Mouse (Mus musculus): ENCODE measurements at regions not wholly inside any gene's neighbourhood (a gene's known extent, or its start where the extent isn't known, plus 50 kb on each side); places are given as distances from the start of the nearest gene placed in this dataset.

DNA sequence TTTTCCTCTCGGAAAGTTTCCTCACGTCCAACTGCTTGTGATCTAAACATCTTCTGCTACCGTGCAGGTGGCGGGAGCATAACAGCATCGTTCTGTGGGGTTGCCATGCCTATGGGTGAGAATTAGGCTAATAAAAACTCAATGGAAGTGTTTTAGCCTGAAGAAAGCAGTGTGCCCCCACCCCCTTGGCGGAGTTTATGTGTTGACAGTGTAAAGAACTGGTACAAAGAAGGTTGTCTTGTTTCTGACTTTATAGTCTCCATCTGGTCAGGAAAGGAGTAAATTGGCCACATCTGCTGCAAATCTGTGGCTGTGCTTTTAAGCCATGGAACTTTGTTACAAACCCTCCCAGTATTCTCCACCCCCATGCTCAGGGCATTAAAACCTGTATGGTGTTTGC, 1311.2 kb downstream of the Slc22a22 start:
- DNase-seq (ENCODE audit: low spot score) = no peak

DNA sequence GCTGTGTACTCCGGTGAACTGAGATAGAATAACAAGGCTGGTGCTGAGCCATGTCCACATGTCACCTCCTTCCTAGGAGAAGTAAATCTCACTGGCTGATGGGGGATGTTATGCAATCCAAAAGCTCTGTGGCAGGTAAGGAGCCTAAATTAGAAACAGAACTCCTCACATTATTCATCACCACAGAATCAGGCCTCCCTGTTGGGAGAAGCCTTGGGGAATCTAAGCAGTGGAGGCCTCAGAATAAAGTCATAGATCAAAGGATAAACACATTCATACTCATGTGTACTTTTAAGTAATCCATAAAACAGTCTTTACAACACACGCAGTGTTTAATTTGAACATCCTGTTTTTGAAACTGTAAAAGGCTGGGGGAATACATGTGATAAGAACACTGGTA, 1318.7 kb downstream of the Slc22a22 start:
- no peak for DNase-seq (ENCODE audit: low spot score)

DNA sequence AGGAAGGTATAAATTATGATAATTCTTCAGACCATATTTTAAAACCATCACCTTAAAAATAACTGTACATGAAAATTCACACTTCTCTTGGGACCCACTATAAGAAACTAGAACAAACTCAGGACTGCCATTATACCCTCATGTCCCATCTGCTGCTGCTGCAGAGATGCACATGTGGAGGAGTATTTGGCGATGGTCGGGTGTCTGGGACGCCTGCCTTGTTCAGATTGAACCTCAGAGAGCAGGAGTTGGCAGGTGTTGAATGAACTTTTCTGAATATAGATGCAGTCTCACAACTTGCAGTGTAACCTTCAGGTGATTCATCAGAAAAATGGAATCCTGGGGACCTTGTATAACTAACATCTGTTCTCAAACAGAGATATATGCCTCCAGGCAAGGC, 1338.0 kb downstream of the Slc22a22 start:
- no peak for DNase-seq (ENCODE audit: low spot score)

DNA sequence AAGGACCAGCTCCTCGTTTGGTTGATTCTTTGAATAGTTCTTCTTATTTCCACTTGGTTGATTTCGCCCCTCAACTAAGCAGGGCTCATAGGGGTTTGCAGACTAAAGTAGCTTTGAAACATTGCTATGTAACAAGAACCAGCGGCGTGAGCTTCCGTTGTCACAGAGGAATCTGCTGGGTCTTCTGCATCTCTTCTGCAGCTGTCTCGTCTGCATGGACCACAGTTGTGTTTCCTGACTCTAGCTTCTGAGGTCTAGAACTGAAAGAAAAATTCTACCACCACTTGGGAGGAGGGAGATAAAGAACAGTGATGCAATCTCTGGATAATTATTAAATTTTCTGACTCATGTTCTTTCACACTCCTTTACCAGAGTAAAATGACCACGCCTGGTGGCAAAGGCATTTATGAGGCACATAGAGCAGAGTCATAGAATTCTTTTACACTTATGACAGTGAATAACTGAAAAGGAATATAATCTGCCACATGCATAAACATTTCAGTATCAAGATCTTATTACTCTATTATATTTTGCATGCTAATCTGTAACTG, 1340.9 kb downstream of the Slc22a22 start:
- DNase-seq (ENCODE audit: low spot score) = no peak

DNA sequence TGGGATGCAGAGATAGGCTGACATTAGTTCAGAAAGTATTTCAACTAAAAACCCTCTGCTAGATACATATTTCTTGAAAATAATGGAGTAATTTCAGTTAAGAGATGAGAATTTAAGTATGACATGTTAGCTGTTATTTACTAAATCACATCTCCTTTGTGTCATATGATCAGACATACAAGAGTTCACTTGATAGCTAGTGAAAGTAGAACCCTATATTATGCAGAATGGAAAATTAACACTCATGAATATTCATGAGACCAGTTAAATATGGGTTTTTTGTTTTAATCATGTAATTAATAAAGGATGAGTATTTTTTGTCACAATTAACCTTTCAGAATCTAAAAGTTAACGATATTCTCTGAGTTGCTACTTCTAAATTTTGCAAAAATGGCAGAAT, 1349.4 kb downstream of the Slc22a22 start:
- DNase-seq (ENCODE audit: low spot score) = no peak

DNA sequence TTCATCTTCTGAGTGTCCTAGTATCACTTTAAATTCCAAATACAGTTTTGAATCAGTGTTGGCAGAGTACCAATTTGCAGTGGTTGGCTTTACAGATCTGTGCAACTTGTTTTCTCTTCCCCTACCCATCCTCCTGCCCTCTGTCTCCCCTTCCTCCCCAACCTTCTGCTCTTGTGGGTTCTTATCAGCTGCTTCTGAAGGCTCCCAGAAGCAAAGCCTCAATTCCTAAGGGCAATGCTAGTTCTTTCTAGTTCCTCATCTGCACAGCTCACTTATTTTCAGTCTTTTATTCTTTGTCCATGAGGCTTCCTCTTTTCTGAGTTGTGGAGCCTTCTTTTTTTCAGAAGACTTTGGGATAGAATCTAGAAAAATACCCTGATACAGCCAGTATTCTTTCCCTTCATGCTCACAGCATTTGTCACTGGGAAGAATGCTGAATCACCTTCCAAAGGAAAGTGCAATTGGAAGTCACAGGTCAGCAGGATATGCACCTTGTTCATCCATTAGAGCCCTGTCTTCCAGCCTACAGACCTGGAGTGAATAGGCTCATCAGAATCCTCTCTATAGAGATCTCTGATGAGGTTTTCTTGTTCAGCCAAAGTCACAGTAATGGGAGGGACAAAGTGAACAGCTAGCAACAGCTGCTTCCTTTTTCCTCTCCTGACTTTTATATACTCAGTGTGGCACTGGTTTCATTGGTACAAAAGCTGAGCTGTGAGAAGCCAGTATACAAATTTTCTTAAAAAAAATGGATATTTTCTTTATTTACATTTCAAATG, 1357.9 kb downstream of the Slc22a22 start:
- no peak for DNase-seq (ENCODE audit: low spot score)

DNA sequence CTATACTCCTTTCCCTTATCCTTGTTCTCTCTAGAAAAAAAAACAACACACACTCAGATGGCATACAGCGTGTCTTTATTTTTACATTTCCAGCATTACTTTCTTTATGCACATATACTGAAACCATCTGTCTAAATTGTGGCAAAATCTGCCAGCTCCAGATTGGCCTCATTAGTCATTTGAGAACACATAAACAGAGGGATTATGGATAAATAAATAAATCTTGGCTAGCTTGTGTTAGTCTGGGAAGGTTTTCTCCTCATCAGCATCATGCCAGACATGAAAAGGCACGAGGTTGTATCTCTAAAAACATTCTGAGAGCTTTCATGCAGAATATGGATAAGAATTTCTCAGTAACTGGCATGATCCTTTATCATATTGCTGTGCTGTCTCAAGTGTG, 1369.1 kb downstream of the Slc22a22 start:
- DNase-seq (ENCODE audit: low spot score) = no peak

DNA sequence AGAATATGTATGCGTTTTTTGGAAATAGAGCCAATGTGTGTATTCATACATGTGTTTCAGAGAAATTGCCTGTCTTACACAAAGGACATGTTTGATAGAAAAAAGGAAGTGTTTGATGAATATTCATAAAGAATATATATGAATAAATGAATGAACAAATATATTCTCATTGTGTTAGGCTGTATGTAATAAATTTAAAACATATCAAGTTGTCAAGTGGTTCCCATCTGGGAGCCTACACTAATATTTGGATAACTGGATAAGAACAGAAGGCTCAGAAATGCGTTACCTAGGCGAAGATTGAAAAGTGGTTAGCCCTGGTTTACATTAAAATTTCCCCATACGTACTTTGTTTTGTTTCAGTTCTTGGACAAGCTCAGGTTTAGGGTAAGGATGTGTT, 1369.7 kb downstream of the Slc22a22 start:
- no peak for DNase-seq (ENCODE audit: low spot score)

DNA sequence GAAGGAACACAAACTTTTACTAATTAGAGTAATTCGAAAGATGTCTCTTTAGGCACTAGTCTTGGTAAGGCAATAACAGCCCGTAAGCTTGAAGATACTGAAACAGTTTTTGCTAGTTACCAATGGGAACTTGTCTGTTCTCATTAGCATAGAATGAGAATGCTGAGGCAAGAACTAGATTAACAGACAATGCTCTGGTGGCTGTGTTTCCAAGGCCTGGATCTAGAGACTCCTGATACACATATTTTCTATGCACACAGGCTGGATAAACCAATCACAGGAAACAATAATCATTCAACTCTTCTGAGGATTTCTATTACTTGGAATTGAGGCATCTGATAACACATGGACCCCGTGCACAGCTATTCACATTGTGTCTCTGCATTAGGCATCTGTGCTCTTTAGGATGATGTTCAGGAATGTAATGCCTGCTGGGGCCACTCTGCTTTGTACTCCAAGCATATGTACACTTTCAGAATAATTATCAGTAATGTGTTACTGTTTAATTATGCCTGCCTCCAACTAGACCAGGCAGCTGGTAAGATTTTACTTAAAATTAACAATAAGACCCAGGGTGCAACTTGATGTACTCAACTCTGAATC, 1377.2 kb downstream of the Slc22a22 start:
- DNase-seq (ENCODE audit: low spot score) = no peak

DNA sequence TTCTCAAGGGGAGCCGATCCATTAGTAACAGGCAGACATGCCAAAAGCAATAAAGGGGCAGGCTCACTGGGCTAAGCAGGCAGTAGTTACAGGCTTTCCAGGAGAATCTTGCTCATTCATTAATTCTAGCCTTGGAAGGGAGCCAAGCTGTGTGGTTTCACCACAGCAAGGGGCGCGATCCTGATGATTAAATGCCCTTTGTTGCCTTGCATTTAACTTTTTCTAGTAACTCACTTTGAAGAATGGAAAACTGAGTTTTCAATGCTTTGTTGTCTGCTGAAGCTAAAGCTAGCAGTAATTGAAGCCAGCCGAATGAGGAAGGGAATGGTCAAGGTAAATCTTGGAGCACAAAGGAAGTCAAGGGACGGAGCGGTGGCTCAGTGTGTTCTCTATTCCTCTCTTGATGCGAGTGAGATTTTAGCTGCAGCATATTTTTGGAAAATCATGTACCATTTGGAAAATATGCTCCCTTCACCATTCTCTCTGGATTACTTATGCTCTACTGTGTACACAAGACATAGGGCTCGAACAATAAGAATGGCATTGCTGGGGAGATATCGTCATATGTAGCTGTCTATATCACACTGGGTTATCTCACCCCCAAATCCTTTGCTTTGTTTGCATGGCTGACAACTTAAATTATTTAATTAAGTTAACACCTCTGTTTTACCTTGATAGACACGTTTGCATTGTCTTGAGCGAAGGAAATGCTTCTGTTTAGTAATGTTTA, 1399.4 kb downstream of the Slc22a22 start:
- no peak for DNase-seq (ENCODE audit: low spot score)

DNA sequence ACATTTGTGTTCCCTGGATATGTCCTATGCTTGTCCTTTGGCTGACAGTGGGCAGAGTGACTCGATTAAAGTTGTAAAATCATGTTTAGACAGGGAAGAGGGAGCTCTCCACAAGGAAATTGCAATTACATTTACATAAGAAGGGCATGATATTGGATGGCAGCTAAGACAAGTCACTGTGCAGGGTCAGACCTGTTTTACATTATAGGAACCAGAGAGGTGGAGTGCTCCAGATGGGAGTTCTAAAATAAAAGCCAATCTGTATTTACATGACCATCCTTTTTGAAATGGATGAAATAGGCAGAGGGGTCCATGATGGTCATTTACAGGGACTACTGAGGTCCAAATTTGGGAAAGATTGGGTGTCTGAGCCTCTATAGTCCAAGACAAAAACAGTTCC, 1400.3 kb downstream of the Slc22a22 start:
- no peak for DNase-seq (ENCODE audit: low spot score)

DNA sequence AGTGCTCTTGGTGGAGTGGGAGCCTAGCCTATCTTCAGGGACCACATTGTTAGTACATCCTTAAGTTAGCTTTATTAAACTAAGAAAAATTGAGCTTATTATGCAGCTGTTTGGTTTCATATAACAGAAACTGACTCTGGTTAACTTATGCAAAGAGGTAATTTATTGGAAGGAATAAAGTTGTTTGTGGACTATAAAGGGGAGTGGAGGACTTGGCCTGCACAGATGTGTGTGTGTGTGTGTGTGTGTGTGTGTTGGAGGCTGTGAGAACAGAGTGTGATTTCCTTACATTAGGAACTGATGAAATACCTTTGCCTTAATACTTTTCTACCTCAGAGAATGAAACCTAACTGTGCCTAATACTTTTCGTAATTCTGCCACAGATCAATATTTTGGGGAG, 1400.7 kb downstream of the Slc22a22 start:
- DNase-seq (ENCODE audit: low spot score) = no peak

DNA sequence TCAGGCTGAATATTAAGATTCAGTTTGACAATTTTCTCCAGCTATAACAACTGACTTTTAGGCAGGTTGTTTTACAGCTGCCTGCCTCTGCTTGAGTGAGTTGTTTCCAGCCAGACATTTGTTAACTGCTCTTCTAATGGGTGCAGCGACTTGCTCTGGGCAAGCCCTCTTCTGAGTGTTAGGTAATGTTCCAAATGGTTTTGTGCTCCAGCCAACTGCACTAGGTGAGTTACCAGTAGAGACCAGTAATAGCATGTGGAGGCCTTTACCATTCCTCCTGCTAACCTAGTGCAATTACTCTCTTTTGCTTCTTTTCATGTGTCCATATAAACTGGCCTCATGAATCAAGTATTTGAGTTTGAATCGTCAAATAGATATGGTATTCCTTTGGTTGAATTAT, 1407.9 kb downstream of the Slc22a22 start:
- no peak for DNase-seq (ENCODE audit: low spot score)

DNA sequence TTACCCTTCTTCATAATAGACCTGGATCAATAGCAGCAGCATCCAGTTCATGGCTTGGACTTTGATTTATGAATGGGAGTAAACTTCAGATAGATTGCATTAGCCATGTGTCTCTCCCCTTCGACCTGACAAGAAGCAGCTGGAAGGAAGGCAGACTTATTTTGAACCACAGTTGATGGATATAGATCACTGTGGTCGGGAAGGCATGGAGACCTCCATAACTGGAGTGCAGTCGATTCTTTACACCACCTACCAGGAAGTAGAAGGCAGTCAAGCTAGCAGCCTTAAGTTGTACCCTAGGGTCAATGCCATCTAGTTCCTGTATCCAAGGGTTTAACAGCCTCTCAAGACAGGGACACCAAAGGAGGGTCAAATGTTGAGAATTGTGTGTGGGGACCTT, 1410.2 kb downstream of the Slc22a22 start:
- DNase-seq (ENCODE audit: low spot score) = no peak

DNA sequence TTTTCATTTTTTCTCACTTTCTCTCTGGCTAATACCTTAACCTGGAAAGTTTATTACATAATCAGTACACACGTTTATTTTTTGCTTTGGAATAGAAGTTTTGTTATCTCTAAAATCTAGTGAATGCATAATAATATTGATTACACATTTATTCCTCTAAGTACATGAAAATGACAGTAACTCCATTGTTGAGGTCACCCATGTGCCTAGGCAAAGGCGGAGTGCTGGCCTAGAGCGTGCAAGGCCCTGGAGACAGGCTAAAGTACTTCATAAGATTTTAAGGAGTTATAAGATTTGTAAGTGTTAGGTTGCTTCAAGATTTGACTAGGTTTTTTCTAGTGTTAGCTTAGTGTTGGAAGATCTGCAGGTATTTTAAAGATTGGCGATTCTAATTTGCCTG, 1410.9 kb downstream of the Slc22a22 start:
- no peak for DNase-seq (ENCODE audit: low spot score)

DNA sequence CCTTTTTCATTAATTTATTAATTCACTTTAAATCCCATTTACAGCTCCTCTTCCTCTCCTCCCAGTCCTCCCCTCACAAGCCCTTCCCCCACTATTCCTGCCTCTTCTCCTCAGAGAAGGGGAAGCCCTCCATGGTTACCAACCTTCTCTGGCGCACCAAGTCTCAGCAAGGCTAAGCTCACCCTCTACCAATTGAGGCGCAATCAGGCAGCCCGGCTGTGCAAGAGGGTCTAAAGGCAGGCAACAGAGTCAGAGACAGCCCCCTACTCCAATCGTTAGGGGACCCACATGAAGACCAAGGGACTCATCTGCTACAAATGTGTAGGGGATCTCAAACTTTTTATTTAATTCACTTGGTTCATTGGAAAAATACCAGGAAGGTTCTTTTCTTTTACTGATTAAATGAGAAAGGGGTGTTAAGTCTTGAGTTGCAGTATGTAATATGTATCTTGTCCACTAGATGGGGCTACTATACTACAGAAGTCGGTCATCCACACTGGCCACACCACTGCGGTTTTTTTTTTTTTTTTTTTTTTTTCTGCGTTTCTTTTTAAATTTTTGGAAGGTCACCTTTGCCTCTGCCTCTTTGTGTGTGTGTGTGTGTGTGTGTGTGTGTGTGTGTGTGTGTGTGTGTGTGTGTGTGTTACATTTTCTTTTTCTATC, 1411.4 kb downstream of the Slc22a22 start:
- DNase-seq (ENCODE audit: low spot score) = peak; percentile 14

DNA sequence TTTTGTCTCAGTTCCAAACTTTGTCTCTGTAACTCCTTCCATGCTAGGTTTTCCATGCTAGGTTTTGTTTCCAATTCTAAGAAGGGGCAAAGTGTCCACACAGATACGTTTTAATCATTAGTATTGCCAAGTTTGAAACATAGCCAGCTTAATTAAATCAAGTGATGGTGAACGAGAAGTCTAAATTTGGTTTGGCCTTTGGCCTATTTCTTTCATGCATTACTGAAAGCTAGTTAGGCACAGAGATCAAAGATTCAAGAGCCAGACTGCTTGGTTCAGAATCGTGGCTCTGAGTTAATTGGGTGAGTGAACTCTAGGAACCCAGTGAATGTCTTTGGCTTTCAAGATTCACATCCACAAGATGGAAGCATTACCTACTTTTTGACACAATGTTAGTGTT, 1414.8 kb downstream of the Slc22a22 start:
- DNase-seq (ENCODE audit: low spot score) = no peak

DNA sequence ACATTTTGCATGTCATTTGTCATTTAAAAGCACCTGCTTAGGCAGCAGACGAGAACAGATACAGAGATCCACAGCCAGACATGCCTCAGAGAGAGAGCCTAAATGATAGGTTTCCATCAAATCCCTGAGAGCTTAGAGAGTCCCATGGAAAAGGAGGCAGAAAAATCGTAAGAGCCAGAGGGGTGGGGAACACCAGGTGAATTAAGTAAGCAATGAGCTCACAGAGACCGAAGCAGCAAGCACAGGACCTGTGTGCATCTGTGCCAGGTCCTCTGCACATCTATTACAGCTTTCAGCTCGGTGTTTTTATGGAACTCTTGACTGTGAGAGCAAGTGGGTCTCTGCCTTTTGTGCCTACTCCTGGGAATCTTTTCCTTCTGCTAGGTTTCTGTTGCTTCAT, 1416.1 kb downstream of the Slc22a22 start:
- no peak for DNase-seq (ENCODE audit: low spot score)

DNA sequence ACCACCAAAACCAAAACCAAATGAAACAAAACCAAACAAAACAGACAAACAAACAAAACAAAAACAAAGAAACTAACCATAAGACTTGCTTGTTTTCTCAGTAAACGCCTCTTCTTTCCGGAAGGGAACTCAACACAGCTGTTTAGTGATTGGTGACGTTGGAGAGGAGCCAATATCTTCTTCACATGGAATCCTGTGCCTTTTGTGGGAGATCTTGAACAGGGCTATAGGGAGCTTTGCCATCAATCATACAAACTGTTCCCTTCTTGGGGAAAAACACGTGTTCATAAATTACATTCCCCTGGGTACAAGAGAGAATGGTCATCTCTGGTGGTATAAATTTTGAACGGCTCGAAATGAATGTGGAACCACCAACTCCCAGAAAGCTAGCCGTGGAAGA, 1426.7 kb downstream of the Slc22a22 start:
- no peak for DNase-seq (ENCODE audit: low spot score)

DNA sequence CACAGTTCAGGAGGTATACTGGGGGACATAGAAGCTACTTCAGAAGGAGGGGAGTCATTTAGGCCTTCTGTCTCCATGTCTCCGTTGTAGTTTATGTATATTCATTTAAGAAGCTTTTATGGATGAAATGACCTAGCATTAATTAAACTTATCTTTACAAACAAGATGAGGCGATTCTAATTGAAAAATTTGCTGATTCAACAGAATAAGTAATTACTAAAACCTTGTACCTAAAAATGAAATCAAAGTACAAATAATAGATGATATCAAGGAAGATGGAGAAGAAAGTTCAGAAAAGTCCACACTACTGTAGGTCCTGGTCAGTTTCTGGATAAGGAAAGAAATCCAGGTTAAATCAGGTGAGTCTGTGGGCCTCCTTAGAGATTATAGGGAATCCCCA, 1429.6 kb downstream of the Slc22a22 start:
- DNase-seq (ENCODE audit: low spot score) = no peak

DNA sequence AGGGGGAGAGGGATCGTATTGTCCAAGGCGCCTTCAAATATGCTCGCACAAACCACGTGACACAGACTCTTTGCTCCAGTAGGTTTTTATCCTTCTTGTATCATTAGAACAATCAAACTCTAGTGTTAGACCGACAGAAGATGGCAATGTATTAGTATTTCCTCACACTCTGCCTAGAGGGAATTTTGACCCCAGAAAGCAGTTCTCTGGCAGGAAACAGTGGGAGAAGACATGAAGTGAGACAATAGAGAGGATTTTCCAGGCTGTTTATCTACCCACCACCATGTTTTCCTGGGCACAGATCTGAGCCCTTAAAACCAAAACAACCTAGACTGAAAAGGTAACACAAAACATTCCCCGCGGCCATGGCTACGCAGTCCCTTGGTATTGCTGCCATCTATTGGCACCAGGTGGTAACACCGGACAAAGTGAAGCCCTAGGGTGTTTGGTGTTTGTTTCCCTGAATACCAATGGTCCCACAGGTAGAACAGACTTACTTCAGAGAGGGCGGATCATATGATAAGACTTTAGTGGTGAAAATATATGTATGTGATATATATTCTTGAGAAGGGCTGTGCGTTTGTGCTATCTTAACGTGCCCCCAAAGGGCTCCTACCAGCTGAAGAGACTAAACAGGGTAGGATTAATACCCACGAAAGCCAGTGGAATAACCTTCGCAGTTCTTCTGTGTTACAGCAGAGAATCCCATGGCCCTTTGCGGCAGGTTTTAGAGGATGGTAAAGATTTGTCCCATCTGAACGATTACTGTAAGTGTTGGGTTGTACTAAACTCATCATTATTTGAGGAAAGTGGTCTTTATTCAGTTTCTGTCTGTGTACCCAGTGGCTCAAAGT, 1430.5 kb downstream of the Slc22a22 start:
- DNase-seq (ENCODE audit: low spot score) = peak; percentile 58

Measured in thymus, postnatal 0 days (tissue).